Mouse (Mus musculus) frontal cortex, postnatal 25 days (tissue): ENCODE results near the gene Crabp1.

Source experiments
- DNase-seq, 2 experiments: peaks; one replicate each; pipeline ENCODE4 v3.0.0; 2022; ENCODE audit warnings: low spot score in 2 of 2

The Crabp1 gene

GRCm38 (mm10) chr9:54764561-54765217, at the start of gene Crabp1:
Gene Crabp1, plus strand, starts transcription at chr9:54764748.
- no peak for DNase-seq

DNA sequence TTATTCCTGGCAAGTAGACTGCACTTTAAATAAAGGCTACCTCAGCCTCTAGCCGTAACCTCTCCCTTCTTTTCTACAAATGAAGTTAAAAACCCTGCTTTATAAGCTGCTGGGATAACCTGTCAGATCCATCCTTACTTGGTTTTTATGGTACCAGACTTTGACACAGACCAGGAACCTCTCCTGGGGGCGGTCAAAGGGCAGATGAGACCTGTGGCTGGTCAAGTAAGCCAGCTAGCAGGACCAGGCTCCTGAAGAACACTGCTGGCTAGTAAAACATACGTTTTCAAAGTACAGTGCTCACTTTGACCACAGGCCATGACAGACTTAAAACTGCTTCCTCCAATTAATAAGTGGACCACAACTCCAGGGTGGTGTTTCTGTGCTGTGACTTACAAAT, 48.8 kb upstream of the Crabp1 start:
- DNase-seq = no peak

DNA sequence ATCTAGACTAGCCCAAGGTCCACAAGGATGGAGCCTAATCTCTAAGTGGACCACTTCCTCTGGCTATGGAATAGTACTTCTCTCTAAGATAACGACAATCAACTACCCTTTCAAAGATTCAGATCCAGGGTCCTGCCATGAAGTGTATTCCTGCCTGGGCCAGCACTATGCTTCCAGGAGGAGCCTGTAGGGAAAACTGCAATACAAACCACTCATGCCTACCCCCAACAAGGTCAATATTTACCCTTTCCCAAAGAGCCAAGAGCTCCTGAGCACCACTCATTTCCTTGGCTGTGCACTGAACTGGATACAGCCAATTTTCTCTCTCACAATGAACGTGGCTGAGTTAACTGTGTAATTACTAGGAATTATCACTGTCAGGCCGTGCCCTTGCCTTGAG, 47.0 kb upstream of the Crabp1 start:
- no peak for DNase-seq

GRCm38 (mm10) chr9:54722156-54722555, 42.4 kb upstream of the Crabp1 start:
- no peak for DNase-seq

GRCm38 (mm10) chr9:54722596-54722995, 42.0 kb upstream of the Crabp1 start:
- no peak for DNase-seq

DNA sequence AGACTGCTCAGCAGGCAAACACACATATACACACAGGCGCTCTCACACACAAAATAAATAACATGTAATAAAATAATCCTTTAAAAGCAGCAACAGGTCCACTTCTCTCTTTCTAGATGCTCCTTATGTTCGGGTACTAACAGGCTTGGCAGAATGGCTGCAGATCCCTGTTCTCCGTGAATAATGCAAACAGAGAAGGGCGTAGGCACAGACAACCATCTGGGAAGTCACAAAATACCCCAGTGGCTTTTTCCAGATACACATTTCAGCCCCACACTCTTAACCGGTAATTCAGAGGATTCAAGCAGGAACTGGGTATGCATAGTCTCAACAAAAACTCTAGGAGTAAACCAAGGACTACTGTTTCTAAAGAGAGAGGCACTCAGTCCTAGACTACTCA, 38.2 kb upstream of the Crabp1 start:
- no peak for DNase-seq

DNA sequence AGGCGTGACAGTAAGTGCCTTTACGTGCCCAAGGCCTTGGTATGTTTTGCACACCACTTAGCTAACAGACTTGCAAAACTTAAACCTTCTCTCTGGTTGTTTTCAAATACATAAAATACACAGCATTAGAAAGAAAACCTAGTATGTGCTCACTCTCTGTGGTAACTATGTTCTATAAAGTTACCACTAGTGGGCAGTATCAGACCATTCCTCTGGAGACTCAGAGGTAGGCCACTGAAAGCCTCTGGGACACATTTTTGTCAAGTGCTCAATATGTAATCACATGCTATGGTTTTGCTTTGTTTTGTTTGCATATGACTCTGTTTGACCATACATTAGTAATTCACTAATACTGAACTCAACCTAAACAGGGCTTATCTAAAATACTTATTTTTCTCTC, 32.4 kb upstream of the Crabp1 start:
- no peak for DNase-seq

DNA sequence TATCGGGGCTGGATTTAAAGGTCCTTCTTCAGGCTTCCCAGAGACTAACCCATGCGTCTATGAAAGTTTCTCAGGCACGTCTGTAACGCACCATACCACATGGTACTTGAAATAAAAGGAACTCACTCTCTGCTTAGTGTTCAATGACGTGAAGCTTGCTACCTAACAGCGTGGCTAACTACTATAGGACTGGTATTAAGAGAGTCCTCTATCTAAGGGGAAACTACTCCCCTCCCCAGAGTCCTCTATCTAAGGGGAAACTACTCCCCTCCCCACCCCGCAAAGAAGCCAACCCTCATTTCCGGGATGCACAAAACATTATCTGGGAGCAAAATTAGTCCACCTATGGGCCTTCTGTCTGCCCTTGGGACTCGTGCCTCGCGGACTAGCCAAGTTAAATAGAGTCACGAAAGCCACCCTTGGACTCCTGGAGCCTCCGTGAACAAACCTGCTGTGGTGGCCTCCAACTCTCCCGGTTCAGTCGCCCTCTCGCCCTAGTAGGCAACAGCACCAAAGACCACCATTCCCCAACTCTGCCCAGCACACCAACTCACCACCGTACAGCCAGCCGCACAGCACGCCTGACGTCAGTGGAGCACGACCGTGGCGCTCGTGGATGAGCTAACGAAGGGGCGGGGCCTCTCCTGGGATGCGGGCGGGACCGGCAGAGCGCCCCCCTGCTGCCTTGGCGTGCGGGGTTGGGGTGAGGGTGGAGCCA, 30.5 kb upstream of the Crabp1 start, which contains the start of gene Wdr61:
TSS of gene Wdr61 (minus strand) at position 599 of the 718 bp plus-strand sequence.
- DNase-seq = peak; percentile 90 to 95

DNA sequence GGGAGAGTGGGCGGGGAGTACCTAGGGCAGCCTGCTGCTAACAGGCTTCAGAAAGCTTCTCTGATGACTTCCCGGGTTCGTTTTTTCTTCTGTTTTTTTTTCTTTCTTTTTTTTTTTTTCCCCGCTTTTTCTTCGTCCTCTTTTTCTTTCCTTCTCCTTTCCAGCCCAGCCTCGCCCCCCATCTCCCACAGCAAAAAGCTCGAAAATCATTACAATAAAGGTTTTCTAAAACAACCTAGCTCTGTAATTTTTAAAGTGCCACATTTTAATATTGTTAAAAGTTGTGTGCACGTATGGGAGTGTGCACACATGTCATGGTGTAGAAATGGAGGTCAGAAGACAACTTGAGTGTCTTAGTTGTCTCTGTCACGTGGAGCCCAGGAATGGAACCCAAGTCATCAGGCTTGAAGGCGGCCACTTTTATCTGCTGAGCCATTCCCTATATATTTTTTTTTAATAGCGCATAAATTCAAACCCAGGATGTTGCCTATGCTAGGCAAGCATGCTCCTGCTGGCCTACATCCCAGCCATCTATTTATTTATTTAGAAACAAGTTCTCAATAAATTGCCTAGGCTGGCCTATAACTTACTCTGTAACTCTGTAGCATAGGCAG, 29.8 kb upstream of the Crabp1 start:
- DNase-seq = no peak

DNA sequence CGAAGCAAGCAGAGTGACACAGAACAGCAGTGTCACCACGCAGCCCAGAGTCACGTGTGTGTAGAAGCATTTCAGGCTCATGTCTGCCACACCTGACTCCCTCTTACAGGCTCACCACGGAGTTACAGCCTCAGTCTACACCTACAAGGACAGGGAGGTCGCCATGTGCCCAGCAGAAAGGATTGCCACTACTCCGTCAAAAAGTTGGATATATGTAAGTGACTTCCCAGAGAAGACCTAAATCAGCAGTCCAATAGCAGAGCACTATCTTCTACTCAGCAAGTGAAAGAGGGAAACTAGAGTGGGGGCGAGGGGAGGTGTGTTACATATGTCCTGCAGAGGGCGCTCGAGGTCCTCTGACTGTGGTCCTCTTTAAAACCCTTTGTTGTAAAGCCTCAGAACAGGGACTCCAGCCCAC, 28.3 kb upstream of the Crabp1 start:
- peak in 1 of 2 experiments; percentile 12 for DNase-seq

- peak; percentile 37 to 50 for DNase-seq
Measured at GRCm38 (mm10) chr9:54738376-54738775, 26.2 kb upstream of the Crabp1 start.

GRCm38 (mm10) chr9:54743891-54744290, 20.7 kb upstream of the Crabp1 start:
- DNase-seq = no peak

DNA sequence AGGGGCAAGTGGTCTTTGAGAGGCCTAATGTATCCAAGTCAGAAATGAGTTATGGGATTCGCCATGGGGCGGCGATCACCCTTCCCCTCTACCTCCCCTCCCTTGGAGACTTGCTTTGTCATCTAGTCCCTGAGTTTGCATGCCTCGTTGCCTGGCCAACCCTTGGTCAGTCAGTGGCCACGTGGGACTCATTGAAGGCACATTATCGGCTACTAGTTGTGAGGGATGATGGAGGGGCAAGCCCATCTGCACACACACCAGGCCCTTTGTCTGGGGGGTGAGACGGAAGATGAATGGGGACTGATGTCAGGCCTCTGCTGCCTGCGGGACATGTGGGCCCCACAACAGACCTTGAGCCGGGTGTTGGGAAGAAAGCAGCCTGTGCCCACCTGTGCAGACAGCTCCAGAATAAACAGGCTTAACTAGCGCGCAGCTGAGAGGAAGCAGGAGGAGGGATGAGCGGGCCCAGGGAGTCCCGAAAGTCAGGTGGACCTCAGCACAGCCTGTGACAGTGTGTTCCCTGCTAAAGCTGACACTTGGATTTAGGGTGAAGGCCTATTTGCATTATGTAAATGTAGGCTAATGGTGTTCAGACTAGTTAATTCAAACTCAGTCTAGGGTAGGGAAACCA, 18.7 kb upstream of the Crabp1 start:
- no peak for DNase-seq

DNA sequence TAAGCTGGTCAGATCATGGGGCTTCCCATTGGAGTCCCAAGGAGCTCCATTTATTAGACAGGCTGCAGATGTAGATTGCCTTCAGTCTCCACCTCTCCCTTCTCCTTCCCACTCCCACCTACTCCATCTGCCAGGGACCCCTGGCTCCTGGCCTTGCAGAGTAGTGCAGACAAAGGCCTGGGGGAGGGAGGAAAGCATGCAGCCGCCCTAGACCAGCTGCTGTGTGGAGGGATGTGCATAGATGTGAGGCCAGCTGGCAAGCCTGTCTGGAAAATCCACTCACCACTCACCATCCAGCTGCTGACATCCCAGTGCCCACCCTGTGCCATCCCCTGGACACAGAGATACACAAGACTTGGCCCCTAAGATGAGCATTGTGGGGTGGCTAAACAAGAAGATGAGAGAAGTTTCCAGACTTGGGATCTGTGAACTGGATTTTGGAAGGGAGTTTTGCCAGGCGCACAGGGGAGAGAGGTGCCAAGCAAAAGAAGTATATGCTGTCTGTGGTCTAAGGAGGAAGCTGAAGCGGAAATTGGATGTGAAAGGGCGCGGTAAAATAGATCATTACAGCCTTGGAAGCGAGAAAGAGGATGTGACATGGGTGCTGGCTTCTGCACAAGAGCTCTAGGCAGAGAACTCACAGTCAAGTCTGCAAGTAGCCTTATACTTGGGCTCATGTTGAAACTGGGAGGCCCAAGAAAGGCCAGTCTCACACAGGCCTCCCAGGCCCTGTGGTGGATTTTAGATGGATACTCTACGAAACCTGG, 14.2 kb upstream of the Crabp1 start:
- no peak for DNase-seq

- no peak for DNase-seq
Measured at GRCm38 (mm10) chr9:54751684-54752083, 12.9 kb upstream of the Crabp1 start.

DNA sequence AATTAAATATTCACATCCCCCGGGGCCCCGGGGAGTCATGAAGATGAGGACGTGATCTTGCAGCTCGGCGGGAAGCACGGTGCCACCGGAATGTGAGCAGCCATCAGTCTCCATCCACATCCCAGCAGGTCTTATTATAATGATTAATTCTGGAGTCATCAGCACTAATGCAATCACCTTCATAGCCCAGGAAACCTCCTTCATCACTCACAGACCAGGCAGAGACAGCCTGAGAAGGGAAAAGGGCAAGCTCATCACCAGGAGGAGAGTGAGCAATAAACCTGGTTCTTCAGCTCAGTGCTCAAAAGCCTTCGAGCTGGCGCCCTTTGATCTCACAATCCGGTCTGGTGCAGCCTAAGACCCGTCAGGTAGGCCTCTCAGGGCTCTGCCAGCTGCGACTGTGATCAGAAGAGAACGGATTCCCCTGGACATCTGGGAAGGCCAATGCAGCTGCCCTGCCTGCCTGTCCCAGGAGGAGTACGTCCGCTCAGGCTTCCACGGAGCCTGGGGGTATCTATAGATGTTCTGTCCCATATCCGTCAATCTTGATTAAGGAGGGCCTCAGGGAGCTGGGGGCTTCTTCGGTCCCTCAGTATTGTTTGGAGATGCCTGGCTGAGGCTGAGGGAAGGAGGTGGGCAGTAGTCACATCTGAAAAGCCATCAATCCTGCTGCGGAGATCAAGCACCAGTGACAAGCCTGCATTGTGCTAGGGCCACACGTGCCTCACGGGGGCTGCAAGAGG, 12.2 kb upstream of the Crabp1 start:
- no peak for DNase-seq

GRCm38 (mm10) chr9:54752944-54753295, 11.6 kb upstream of the Crabp1 start:
- DNase-seq = no peak

DNA sequence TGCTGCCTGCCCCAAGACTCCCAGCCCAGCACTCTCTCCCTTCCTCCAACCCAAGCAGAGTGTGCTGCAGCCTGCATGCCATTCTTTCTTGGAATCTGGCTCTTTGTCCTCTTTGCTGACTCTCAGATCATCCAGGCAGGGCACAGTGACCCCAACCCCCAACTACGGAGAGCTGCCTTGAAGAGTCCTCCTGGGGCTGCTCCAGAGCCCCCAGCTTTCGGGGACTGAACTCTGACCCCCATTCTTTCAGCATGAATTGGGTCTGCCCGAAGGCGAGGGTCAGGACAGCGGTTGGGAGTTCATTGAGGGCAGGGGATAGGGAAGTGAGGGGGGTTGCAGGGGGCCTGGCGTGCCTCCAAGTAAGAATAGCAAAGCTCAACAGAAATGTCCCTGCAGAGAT, 5.0 kb upstream of the Crabp1 start:
- DNase-seq = no peak

DNA sequence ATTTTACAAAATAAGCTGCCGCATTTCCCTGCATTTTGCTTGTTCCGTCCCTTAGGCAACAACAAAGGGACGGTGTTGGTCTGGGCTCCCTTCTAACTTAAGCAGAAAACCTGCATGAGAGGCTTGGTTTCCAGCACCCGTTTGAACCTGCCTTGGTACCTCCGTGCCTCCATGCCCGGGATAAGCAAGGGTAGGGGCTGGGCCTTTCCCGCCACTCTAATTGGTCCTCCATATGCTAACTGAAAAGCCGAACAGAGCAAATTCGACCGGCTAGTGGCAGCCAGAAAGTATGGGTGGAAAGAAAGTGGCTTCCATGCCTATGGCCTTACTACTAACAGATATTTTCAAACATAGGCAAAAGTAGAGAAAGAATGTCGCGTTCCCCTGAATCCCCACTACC, 457 bp upstream of the Crabp1 start:
- no peak for DNase-seq

DNA sequence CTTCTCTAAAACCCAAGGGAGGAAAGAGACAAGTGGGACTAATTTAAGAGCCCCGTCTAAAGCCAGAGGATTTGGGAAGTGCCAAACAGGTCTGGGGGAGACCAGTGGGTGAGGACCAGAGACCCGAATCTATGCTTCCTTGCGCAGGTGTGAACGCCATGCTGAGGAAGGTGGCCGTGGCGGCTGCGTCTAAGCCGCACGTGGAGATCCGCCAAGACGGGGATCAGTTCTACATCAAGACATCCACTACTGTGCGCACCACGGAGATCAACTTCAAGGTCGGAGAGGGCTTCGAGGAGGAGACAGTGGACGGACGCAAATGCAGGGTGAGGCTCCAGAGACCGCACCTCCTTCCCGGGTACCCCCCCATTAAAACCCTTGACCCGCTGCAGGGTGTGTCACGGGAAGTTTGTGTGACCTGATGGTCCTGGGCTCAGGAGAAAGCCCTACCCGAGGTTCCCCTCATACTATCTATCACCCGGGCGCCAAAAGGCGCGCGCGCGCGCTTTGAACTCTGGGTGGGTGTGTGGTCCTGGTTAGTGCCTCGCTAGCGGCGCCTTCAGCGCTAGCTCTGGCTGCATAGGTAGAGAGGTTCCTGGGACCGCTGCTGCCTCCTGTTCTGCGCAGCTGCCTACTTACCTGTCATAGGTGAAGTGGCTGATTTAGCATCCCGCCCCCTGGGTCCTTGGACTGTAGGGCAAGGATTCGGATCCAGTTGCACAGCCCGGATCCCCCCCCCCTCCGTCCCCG, 963 bp downstream of the Crabp1 start:
- no peak for DNase-seq
